Mouse (Mus musculus) activated CD4-positive, CD25-positive, alpha-beta regulatory T cell (primary cell): ENCODE measurements around the gene Opn1sw. TPM values are rescaled to one million over a fixed set of nuclear protein-coding genes. Genes with fewer than 3 reads are reported as not detected.

Experiments used
- polyA plus RNA-seq, 2 experiments: library from polyadenylated mRNA; unstranded; fragments of 100-300 nt; shearing (Covaris generic); gene quantifications; one replicate each; pipeline ENCODE4 v1.2.1; 2017

The Opn1sw gene
- polyA plus RNA-seq = under 1 TPM; 0.24 to 0.36 TPM

GRCm38 (mm10) chr6:29388052-29388518 is at the start of gene Opn1sw:
Gene Opn1sw, minus strand, starts transcription at chr6:29388468.

GRCm38 (mm10) chr6:29433038-29433803 is 45.0 kb upstream of the Opn1sw start, which contains the start of gene Flnc:
Gene Flnc, plus strand, starts transcription at chr6:29433256.

GRCm38 (mm10) chr6:29395910-29396713 is 7.8 kb upstream of the Opn1sw start, which contains the start of gene Ccdc136:
Gene Ccdc136, plus strand, starts transcription at chr6:29396309.

GRCm38 (mm10) chr6:29347665-29348370 is 40.5 kb downstream of the Opn1sw start, which contains the start of gene Calu:
Gene Calu, plus strand, starts transcription at chr6:29348069.

Other genes starting within 250 kb of the Opn1sw start
- gene Rbm28, start 223.5 kb downstream of the Opn1sw start, polyA plus RNA-seq = 10 to 100 TPM; 59.0 to 60.0 TPM
- gene Prrt4, start 208.9 kb downstream of the Opn1sw start, polyA plus RNA-seq = under 1 TPM; 0.12 to 0.54 TPM
- gene Impdh1, start 172.1 kb downstream of the Opn1sw start, polyA plus RNA-seq = 100 to 1,000 TPM in 1 of 2 experiments, 10 to 100 TPM in 1; 71.6 to 112 TPM
- 10 to 100 TPM; 21.0 to 65.3 TPM for gene Hilpda, start 116.0 kb downstream of the Opn1sw start, polyA plus RNA-seq
- gene Fam71f2, start 108.9 kb downstream of the Opn1sw start, polyA plus RNA-seq = under 1 TPM; 0.21 to 0.84 TPM
- gene Fam71f1, start 69.3 kb downstream of the Opn1sw start, polyA plus RNA-seq = not detected
- gene Calu, start 40.4 kb downstream of the Opn1sw start, polyA plus RNA-seq = 10 to 100 TPM; 77.0 to 88.0 TPM
- under 1 TPM; 0.17 to 0.79 TPM for gene Ccdc136, start 7.8 kb upstream of the Opn1sw start, polyA plus RNA-seq
- under 1 TPM in 1 of 2 experiments, not detected in 1; 0.11 TPM for gene Flnc, start 44.8 kb upstream of the Opn1sw start, polyA plus RNA-seq
- gene Atp6v1f, start 79.2 kb upstream of the Opn1sw start, polyA plus RNA-seq = 100 to 1,000 TPM; 386 to 451 TPM
- under 1 TPM in 1 of 2 experiments, not detected in 1; 0.43 TPM for gene Atp6v1fnb, start 83.0 kb upstream of the Opn1sw start, polyA plus RNA-seq
- under 1 TPM; 0.20 to 0.42 TPM for gene Kcp, start 119.5 kb upstream of the Opn1sw start, polyA plus RNA-seq
- 10 to 100 TPM; 13.0 to 36.4 TPM for gene Irf5, start 138.2 kb upstream of the Opn1sw start, polyA plus RNA-seq
- 10 to 100 TPM; 75.4 to 77.7 TPM for gene Tnpo3, start 221.4 kb upstream of the Opn1sw start, polyA plus RNA-seq